Mouse (Mus musculus) inflammation-experienced regulatory T-cells, adult 6 months (primary cell): ENCODE measurements at regions not wholly inside any gene's neighbourhood (a gene's known extent, or its start where the extent isn't known, plus 50 kb on each side); places are given as distances from the start of the nearest gene placed in this dataset.

Experiments used
- ATAC-seq: one replicate; pipeline ENCODE4 v1.8.0; 2017

DNA sequence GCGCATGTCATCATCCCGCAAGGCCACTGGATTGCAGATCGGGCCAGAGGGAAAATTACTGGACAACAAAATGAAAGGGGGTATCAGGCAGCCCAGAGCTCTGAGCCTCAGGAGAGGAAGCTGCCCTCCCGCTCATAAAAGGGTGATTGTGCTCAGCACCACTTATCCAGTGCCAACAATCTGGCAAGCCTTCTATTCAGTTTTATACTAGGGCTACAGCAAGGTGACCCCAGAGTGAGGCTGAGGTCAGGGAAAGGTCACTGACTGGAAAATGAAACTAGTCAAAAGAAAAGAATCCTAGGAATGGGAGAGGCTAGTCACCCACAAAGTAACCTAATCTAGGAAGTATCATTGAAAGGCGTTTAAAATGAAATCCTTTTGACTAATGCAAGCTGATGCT, 198.5 kb upstream of the Tmem161b start:
- no peak for ATAC-seq

DNA sequence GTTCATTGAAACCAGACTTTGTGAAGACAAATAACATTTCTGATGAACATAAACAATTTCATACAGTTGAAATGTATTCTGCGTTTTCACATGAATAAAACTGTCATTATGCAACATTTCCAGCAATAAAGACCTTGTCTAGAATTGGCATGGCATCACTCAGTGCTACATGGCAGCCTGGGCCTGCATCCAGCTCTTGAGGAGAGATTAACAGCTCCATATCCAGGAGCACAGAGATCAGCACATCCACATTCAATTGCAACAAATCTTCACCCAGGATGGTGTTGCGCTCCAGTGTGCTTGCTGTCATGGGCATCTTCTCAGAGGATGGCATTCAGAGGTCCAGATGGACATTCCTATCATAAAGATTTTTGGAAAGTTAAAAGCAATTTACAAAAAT, 196.7 kb upstream of the Tmem161b start:
- no peak for ATAC-seq

- ATAC-seq = no peak
Observed at GRCm38 (mm10) chr13:84047736-84048135, 174.4 kb upstream of the Tmem161b start.

- ATAC-seq = no peak
Observed at GRCm38 (mm10) chr13:84052221-84052620, 169.9 kb upstream of the Tmem161b start.

DNA sequence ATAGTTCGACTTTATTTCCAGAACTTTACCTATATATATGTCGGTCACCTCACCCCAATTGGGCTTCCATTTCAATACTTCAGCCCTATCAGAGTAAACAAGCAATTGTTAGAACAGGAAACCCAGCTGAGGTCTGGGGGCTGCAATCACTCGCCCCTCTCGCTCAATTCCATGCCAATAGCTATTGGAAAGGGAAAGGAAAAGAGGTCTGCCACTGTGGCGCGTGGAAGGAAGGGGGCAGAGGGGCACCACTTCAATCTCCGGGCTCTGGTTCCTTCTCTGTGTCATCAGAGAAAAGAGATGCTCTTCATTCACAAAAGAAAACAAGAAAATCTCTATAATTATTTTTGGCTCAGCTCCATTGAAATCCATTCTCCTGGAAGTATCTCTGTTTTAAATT, 167.1 kb upstream of the Tmem161b start:
- ATAC-seq = no peak

GRCm38 (mm10) chr13:84055576-84055975, 166.5 kb upstream of the Tmem161b start:
- ATAC-seq = no peak

- no peak for ATAC-seq
Observed at GRCm38 (mm10) chr13:84056451-84056850, 165.6 kb upstream of the Tmem161b start.

DNA sequence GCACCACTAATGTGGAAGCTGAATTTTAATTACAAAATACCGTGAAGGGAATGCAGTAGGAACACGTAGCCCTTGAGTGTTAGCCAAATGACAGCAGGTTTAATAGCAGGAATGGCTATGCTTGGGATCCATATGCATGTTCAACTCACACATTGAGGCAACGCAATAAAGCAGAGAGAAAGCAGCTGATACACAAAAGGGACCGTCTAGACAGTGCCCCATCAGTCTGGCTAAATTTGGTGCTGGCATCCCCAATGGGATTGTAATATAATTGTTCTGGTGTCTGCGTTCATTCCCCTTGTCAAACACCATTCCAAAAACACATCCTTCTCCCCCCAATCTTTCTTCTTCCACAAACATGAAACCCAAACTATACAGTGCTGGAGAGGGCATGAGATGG, 165.1 kb upstream of the Tmem161b start:
- ATAC-seq = no peak

- ATAC-seq = no peak
Observed at GRCm38 (mm10) chr13:84057456-84057855, 164.6 kb upstream of the Tmem161b start.

- ATAC-seq = no peak
Observed at GRCm38 (mm10) chr13:84058251-84058650, 163.8 kb upstream of the Tmem161b start.

DNA sequence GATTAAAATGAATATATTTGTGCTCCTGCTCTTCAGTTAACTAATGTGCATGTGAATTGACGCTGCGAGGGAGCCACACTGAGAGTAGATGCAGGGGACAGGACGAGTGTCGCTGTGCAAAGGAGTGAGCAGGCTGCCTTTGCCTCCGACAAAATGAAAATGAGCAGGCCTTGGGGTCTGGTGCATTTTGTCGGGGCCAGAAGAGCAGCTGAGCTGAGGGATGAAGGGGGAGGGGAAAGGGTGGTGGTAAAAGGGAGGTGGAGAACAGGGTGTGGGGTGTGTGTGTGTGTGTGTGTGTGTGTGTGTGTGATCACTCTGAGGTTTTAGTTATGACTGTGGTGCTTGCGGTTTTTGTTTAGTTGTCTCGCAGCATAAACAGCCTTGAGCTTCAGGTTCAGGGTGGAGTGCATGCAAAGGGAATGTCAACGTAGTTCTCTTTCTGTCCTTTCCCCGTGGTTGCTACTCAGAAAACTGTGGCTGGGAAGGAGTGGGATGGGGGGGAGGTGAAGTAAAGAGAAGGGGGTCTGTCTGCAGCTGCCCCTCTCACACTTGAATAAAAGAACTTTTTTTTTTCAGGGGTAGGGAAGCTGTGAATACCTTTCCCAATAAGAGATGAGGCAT, 163.0 kb upstream of the Tmem161b start:
- no peak for ATAC-seq

DNA sequence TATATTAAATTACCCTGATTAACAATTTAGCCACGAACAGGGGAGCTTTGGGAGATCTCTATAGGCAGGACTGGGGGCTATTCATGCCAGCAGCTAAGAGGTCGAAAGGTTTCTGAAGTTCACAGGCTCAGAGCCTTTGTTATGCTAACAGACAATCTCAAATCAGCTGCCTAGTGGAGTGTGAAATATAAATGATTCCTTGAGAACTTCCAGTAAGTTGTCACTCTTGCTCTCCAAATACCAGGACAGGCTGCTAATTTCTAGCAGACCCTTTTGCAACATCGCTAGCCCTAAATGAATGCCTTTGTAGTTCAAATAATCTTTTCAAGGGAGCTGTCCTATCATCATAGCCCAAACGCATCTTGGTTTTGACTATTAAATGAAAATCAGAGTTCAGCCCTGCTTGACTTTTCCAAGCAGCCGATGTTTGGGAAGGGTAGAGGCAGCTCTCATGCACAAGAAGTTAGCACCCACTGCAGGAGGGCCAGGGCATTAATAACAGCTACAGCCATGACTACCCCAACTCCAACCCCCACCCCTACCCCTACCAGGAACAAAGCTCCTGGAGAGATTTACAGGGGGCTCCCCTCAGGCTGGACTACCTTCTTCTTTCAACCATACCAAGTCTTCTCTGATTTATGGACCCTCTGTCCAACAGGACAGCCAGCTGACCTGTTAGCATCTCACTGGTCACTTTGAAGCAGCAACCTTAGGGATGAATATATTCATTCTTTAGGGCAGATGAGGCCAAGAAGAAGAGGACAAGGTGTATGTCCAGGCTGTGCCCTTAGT, 162.2 kb upstream of the Tmem161b start:
- ATAC-seq = no peak

GRCm38 (mm10) chr13:84060453-84060834, 161.7 kb upstream of the Tmem161b start:
- no peak for ATAC-seq

GRCm38 (mm10) chr13:84060906-84061305, 161.2 kb upstream of the Tmem161b start:
- no peak for ATAC-seq

- ATAC-seq = no peak
Observed at GRCm38 (mm10) chr13:84061820-84062480, 160.1 kb upstream of the Tmem161b start.

GRCm38 (mm10) chr13:84062616-84063015, 159.5 kb upstream of the Tmem161b start:
- ATAC-seq = no peak

GRCm38 (mm10) chr13:84063406-84063805, 158.7 kb upstream of the Tmem161b start:
- no peak for ATAC-seq

- no peak for ATAC-seq
Observed at GRCm38 (mm10) chr13:84064291-84064940, 157.7 kb upstream of the Tmem161b start.

DNA sequence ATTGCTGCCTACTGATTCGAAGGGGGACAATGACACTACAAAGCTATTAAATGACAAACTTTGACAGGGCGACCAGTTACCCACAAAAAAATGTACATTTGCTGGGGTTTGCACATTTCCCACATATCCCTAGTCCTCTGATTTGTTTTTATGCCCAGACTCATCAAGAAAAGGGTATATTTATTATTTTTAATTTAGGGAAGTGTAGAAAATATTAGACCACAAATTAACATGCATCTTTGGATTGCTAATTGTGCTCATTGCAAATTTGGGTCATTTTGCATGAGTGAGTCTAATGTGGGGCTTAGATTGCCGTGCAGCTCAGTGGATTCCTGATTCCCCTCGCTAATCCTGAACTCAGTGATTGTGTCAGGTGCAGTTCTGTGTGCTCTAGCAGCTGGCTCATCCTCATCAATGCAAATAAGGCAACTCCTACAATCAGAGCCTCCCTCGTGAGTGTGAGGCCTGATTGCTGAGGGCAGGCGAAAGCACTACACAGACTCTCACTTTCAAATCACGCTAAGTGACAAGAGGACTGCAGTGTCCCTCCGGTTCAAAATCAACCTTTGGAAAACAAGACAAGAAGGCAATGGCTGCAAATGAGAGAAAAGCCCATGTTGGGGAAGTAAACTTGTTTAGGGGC, 156.7 kb upstream of the Tmem161b start:
- ATAC-seq = no peak

DNA sequence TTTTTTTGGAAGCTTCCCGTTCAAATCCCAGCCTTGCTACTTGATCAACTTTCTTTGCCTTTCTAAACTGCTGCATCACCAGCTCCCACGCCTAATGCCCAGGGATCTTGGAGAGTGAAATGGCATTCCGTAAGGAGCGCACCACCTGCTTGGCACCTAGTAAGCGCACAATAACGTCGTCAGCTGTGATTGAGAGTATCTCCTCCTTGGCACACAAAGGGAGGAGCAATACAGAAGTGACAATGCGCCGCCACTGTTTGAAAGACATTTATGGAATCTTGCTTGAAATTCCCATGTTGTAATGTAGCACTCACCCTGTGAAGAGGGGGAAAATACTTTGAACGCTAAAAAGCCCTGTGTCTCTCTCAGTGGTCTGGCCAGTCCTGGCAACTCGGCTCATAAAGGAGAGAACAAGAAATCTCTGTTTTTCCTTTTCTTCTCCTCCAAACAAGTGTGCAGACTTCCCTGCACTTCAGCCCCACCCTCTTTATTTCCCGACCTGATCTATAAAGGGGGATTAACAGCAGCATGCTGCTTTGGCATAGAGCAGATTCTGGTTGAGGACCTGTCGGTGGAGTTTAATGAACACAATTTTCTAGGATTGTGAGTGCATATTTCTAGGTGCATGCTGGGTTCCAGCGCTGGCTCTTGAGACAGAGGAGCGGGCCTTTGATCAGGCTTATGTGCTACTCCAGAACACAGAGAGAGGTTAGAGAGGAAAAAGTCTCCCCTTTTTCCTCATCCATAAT, 155.7 kb upstream of the Tmem161b start:
- ATAC-seq = no peak

GRCm38 (mm10) chr13:84066960-84067665, 155.0 kb upstream of the Tmem161b start:
- no peak for ATAC-seq
